Mouse (Mus musculus) embryo, embryonic 10 days (tissue): ENCODE measurements at regions not wholly inside any gene's neighbourhood (a gene's known extent, or its start where the extent isn't known, plus 50 kb on each side); places are given as distances from the start of the nearest gene placed in this dataset.

Source experiments
- DNase-seq: peaks from one replicate; pipeline ENCODE4 v3.0.0-alpha.2; 2015; ENCODE audit warnings: low spot score

GRCm38 (mm10) chr12:31130434-31130833 lies 56.8 kb downstream of the Fam110c start:
- no peak for DNase-seq

- DNase-seq, result no peak
These were observed 60.9 kb downstream of the Fam110c start for GRCm38 (mm10) chr12:31134465-31134992.

GRCm38 (mm10) chr12:31136364-31136763 lies 62.7 kb downstream of the Fam110c start:
- DNase-seq, result no peak

- no peak for DNase-seq
These were observed 63.2 kb downstream of the Fam110c start for GRCm38 (mm10) chr12:31136911-31137310.

GRCm38 (mm10) chr12:31137431-31137830 lies 63.8 kb downstream of the Fam110c start:
- no peak for DNase-seq

GRCm38 (mm10) chr12:31139853-31140252 lies 66.2 kb downstream of the Fam110c start:
- DNase-seq, result no peak

GRCm38 (mm10) chr12:31143266-31143665 lies 69.6 kb downstream of the Fam110c start:
- no peak for DNase-seq

- peak; percentile 31 for DNase-seq
These were observed 71.5 kb downstream of the Fam110c start for GRCm38 (mm10) chr12:31145032-31145781.

GRCm38 (mm10) chr12:31148417-31149356 lies 75.0 kb downstream of the Fam110c start:
- DNase-seq, result peak; percentile 17

- DNase-seq, result no peak
These were observed 80.1 kb downstream of the Fam110c start for GRCm38 (mm10) chr12:31153720-31154119.

- DNase-seq, result no peak
These were observed 80.9 kb downstream of the Fam110c start for GRCm38 (mm10) chr12:31154608-31155011.

GRCm38 (mm10) chr12:31156154-31156720 lies 82.6 kb downstream of the Fam110c start:
- DNase-seq, result no peak

GRCm38 (mm10) chr12:31157453-31157852 lies 83.1 kb upstream of the Gm6993 start:
- DNase-seq, result no peak

GRCm38 (mm10) chr12:31157890-31158289 lies 82.7 kb upstream of the Gm6993 start:
- DNase-seq, result no peak

GRCm38 (mm10) chr12:31158885-31159284 lies 81.7 kb upstream of the Gm6993 start:
- no peak for DNase-seq

GRCm38 (mm10) chr12:31159378-31159777 lies 81.2 kb upstream of the Gm6993 start:
- DNase-seq, result no peak

- DNase-seq, result peak; percentile 52
These were observed 72.2 kb upstream of the Gm6993 start for GRCm38 (mm10) chr12:31168221-31168890.

GRCm38 (mm10) chr12:31170111-31170510 lies 70.5 kb upstream of the Gm6993 start:
- no peak for DNase-seq

GRCm38 (mm10) chr12:31170546-31171160 lies 69.9 kb upstream of the Gm6993 start:
- DNase-seq, result no peak

GRCm38 (mm10) chr12:31171992-31172391 lies 68.6 kb upstream of the Gm6993 start:
- DNase-seq, result no peak
